ENCODE assay signal across 9 mouse cellular contexts in genomic region chr13:8869578-8870157, GRCm38 (mm10). TPM values are rescaled to one million over a fixed set of nuclear protein-coding genes. Genes with fewer than 3 reads are reported as not detected.
DNase-seq lines count a peak whose midpoint lies in the region; ATAC-seq and TF ChIP-seq lines count a peak whose summit lies in the region.
"Had no signal": no experiment of that assay in that cellular context is flagged by ENCODE, and none has a peak within 500 bp of the region (broad histone marks: within the 10 kb centered on the region; RNA-seq: fewer than 3 reads in every experiment).

No protein-coding gene starts in this region.

- peak overlapping the region; percentile 80 for H3K9ac ChIP-seq in kidney, postnatal 0 days (ENCODE audit: low read depth, low read length)
- H3K9ac ChIP-seq in hindbrain, postnatal 0 days (replicated peaks; ENCODE audit: low read length) = peak overlapping the region; percentile 78
- H3K9ac ChIP-seq in midbrain, embryonic 16.5 days (ENCODE audit: low read depth, low read length) = peak overlapping the region; percentile 91

- no peak for ATAC-seq in kidney, postnatal 0 days (replicated peaks; ENCODE audit: low FRiP score, low read depth)
- ATAC-seq in hindbrain, postnatal 0 days = no peak
- ATAC-seq in midbrain, embryonic 16.5 days = no peak

- no peak for TF ChIP-seq CTCF in kidney, postnatal 0 days (IDR thresholded peaks at IDR 0.05; ENCODE audit: low read depth)
- no peak for TF ChIP-seq CTCF in hindbrain, postnatal 0 days (IDR thresholded peaks at IDR 0.05; ENCODE audit: low read depth)

- peak overlapping the region; percentile 66 for H3K4me2 ChIP-seq in kidney, postnatal 0 days (ENCODE audit: low read length)
- peak overlapping the region; percentile 72 for H3K4me2 ChIP-seq in hindbrain, postnatal 0 days (ENCODE audit: low read depth, low read length)
- peak overlapping the region; percentile 74 for H3K4me2 ChIP-seq in midbrain, embryonic 16.5 days (ENCODE audit: low read length)

- peak overlapping the region; percentile 98; the same call in 1 of the 2 replicates for H3K27ac ChIP-seq in kidney, postnatal 0 days
- H3K27ac ChIP-seq in embryonic facial prominence, embryonic 10.5 days (replicated peaks) = peak overlapping the region; percentile 92; the same call in 1 of the 2 replicates
- H3K27ac ChIP-seq in hindbrain, postnatal 0 days = 0 out of 2 replicates have a peak overlapping the region, but pooled peaks have one; percentile 96
- no peak overlapping the region for H3K27ac ChIP-seq in midbrain, embryonic 16.5 days (ENCODE audit: low read length)

- H3K4me1 ChIP-seq in kidney, postnatal 0 days (replicated peaks; ENCODE audit: insufficient read depth, low read length) = peaks cover 6% of the 10 kb centered on the region
- H3K4me1 ChIP-seq in embryonic facial prominence, embryonic 10.5 days = peaks cover 15% of the 10 kb centered on the region
- peaks cover 7% of the 10 kb centered on the region; the same call in 1 of the 2 replicates for H3K4me1 ChIP-seq in hindbrain, postnatal 0 days (ENCODE audit: insufficient read depth, low read length)
- H3K4me1 ChIP-seq in midbrain, embryonic 16.5 days (ENCODE audit: control insufficient read depth, insufficient read depth, low read length) = peaks cover 21% of the 10 kb centered on the region

- H3K27me3 ChIP-seq in kidney, postnatal 0 days (ENCODE audit: insufficient read depth, low read length) = no peaks in the 10 kb centered on the region
- no peaks in the 10 kb centered on the region for H3K27me3 ChIP-seq in embryonic facial prominence, embryonic 10.5 days (replicated peaks; ENCODE audit: low read depth, poor library complexity, severe bottlenecking)
- H3K27me3 ChIP-seq in hindbrain, postnatal 0 days (ENCODE audit: insufficient read depth, low read length) = no peaks in the 10 kb centered on the region
- H3K27me3 ChIP-seq in midbrain, embryonic 16.5 days (ENCODE audit: control insufficient read depth, insufficient read depth, low read depth, low read length) = no peaks in the 10 kb centered on the region

- no peaks in the 10 kb centered on the region for H3K9me3 ChIP-seq in kidney, postnatal 0 days (replicated peaks; ENCODE audit: low read length)
- H3K9me3 ChIP-seq in embryonic facial prominence, embryonic 10.5 days = no peaks in the 10 kb centered on the region
- H3K9me3 ChIP-seq in hindbrain, postnatal 0 days (ENCODE audit: low read length) = no peaks in the 10 kb centered on the region
- no peaks in the 10 kb centered on the region for H3K9me3 ChIP-seq in midbrain, embryonic 16.5 days (replicated peaks; ENCODE audit: control insufficient read depth, low read length, poor library complexity, severe bottlenecking)

- DNase-seq in kidney, postnatal 0 days (ENCODE audit: low spot score) = no peak
- no peak for DNase-seq in kidney, adult 11 months
- no peak for DNase-seq in embryonic facial prominence, embryonic 10.5 days (ENCODE audit: low spot score)
- DNase-seq in hindbrain, postnatal 0 days (ENCODE audit: low spot score) = no peak
- no peak for DNase-seq in right cerebral cortex, postnatal 14 days
- no peak for DNase-seq in spleen, postnatal 4 days (ENCODE audit: low spot score in 2 of 2)
- DNase-seq in right cerebral cortex, postnatal 10 days (ENCODE audit: low spot score in 2 of 2) = no peak
- DNase-seq: kidney, postnatal 4 days had no signal

- H3K4me3 ChIP-seq in kidney, postnatal 0 days (replicated peaks; ENCODE audit: low read depth, low read length) = peak overlapping the region; percentile 85
- H3K4me3 ChIP-seq in embryonic facial prominence, embryonic 10.5 days = peak overlapping the region; percentile 92
- peak overlapping the region; percentile 86 for H3K4me3 ChIP-seq in hindbrain, postnatal 0 days (ENCODE audit: low read length)
- H3K4me3 ChIP-seq in midbrain, embryonic 16.5 days (ENCODE audit: low read depth, low read length) = peak overlapping the region; percentile 75

- 62% methylated on average over 5 of the region's 5 CpGs for WGBS in kidney, postnatal 0 days
- WGBS in embryonic facial prominence, embryonic 10.5 days = 79% methylated on average over 5 of the region's 5 CpGs
- 68% methylated on average over 5 of the region's 5 CpGs for WGBS in hindbrain, postnatal 0 days
- 75% methylated on average over 5 of the region's 5 CpGs for WGBS in midbrain, embryonic 16.5 days

- H3K36me3 ChIP-seq in kidney, postnatal 0 days (ENCODE audit: insufficient read depth, low read length) = no peaks in the 10 kb centered on the region
- peaks cover 19% of the 10 kb centered on the region for H3K36me3 ChIP-seq in embryonic facial prominence, embryonic 10.5 days (replicated peaks)
- H3K36me3 ChIP-seq in hindbrain, postnatal 0 days (ENCODE audit: insufficient read depth, low read length) = 0 out of 2 replicates have a peak, but pooled peaks cover 5% of the 10 kb centered on the region
- no peaks in the 10 kb centered on the region for H3K36me3 ChIP-seq in midbrain, embryonic 16.5 days (ENCODE audit: control insufficient read depth, insufficient read depth, low read length)

RNA-seq across cellular contexts. Expression of gene Wdr37, which starts 2.0 kb away (rescaled TPM):
- polyA plus RNA-seq in kidney, postnatal 0 days (2015; fragmentation: Nextera tagmentation; extraction: Ambion mirVana) = 15.0 and 15.5 TPM in 2 replicates
- polyA plus RNA-seq in embryonic facial prominence, embryonic 10.5 days (2016; fragmentation: Nextera tagmentation; extraction: Ambion mirVana) = 28.3 and 29.8 TPM in 2 replicates
- 58.8 and 60.7 TPM in 2 replicates for total RNA-seq in hindbrain, postnatal 0 days (2014; rRNA removed)
- polyA plus RNA-seq in hindbrain, postnatal 0 days (2015; fragmentation: Nextera tagmentation; extraction: Ambion mirVana) = 36.9 and 38.3 TPM in 2 replicates
- 57.5 and 58.9 TPM in 2 replicates for polyA plus RNA-seq in midbrain, embryonic 16.5 days (2015; fragmentation: Nextera tagmentation; extraction: Ambion mirVana)

RNA-seq across cellular contexts. Expression of gene Idi1, which starts 15.6 kb away (rescaled TPM):
- polyA plus RNA-seq in kidney, postnatal 0 days (2015; fragmentation: Nextera tagmentation; extraction: Ambion mirVana) = 46.9 and 47.1 TPM in 2 replicates
- 115 and 137 TPM in 2 replicates for polyA plus RNA-seq in embryonic facial prominence, embryonic 10.5 days (2016; fragmentation: Nextera tagmentation; extraction: Ambion mirVana)
- total RNA-seq in hindbrain, postnatal 0 days (2014; rRNA removed) = 40.5 and 49.8 TPM in 2 replicates
- polyA plus RNA-seq in hindbrain, postnatal 0 days (2015; fragmentation: Nextera tagmentation; extraction: Ambion mirVana) = 65.3 and 71.0 TPM in 2 replicates
- 111 and 120 TPM in 2 replicates for polyA plus RNA-seq in midbrain, embryonic 16.5 days (2015; fragmentation: Nextera tagmentation; extraction: Ambion mirVana)
